Mouse (Mus musculus) limb, embryonic 12.5 days (tissue): ENCODE measurements around the gene Sult5a1. TPM values are rescaled to one million over a fixed set of nuclear protein-coding genes. Genes with fewer than 3 reads are reported as not detected.
"Not testable (repeated sequence)": the region's sequence is repeated elsewhere in the genome, so short reads cannot be mapped to it uniquely, and the experiment has no call there.

ENCODE experiments used
- ATAC-seq: fragments of 200-750 bp; cut with Nextera tagmentation; 2 replicates; pipeline ENCODE4 v1.8.0; 2017; ENCODE audit warnings: low read depth, moderate TSS enrichment; ENCODE audit not compliant: insufficient number of reproducible peaks, insufficient read depth, low FRiP score, low TSS enrichment
- H3K27ac ChIP-seq: fragments of 300-500 bp; sonication (generic); 2 replicates; pipeline ENCODE4 v1.5.1; 2016; ENCODE audit warnings: mild to moderate bottlenecking, moderate library complexity
- H3K27me3 ChIP-seq: fragments of 300-500 bp; sonication (generic); 2 replicates; pipeline ENCODE4 v1.6.1; 2016; ENCODE audit warnings: mild to moderate bottlenecking, moderate library complexity
- H3K36me3 ChIP-seq: fragments of 300-500 bp; sonication (generic); 2 replicates; pipeline ENCODE4 v1.6.1; 2016; ENCODE audit warnings: mild to moderate bottlenecking, moderate library complexity
- H3K4me1 ChIP-seq: fragments of 300-500 bp; sonication (generic); replicated peaks from 2 replicates; pipeline ENCODE4 v1.6.1; 2016
- H3K4me2 ChIP-seq: fragments of 300-500 bp; sonication (generic); 2 replicates; pipeline ENCODE4 v1.6.1; 2016; ENCODE audit warnings: mild to moderate bottlenecking, moderate library complexity
- H3K4me3 ChIP-seq: fragments of 300-500 bp; sonication (generic); replicated peaks from 2 replicates; pipeline ENCODE4 v1.5.1; 2016; ENCODE audit warnings: mild to moderate bottlenecking
- H3K9ac ChIP-seq: fragments of 300-500 bp; sonication (generic); replicated peaks from 2 replicates; pipeline ENCODE4 v1.6.1; 2016; ENCODE audit warnings: mild to moderate bottlenecking, moderate library complexity
- H3K9me3 ChIP-seq: fragments of 300-500 bp; sonication (generic); 2 replicates; pipeline ENCODE4 v1.6.1; 2016; ENCODE audit warnings: mild to moderate bottlenecking, moderate library complexity
- WGBS: fragments of 180-500 bp; shearing (Covaris S2); methylation state at CpG from one replicate; pipeline ENCODE4 v1.1.7; 2016; 5-methylcytosine and 5-hydroxymethylcytosine counted together
- polyA plus RNA-seq: library from polyadenylated mRNA; unstranded; fragments of >200 nt; fragmentation: Nextera tagmentation; extraction: Ambion mirVana; gene quantifications from 2 replicates; pipeline ENCODE4 v1.2.1, GENCODE M21; 2016

The Sult5a1 gene
- 15.9 and 16.0 TPM in 2 replicates for polyA plus RNA-seq

DNA sequence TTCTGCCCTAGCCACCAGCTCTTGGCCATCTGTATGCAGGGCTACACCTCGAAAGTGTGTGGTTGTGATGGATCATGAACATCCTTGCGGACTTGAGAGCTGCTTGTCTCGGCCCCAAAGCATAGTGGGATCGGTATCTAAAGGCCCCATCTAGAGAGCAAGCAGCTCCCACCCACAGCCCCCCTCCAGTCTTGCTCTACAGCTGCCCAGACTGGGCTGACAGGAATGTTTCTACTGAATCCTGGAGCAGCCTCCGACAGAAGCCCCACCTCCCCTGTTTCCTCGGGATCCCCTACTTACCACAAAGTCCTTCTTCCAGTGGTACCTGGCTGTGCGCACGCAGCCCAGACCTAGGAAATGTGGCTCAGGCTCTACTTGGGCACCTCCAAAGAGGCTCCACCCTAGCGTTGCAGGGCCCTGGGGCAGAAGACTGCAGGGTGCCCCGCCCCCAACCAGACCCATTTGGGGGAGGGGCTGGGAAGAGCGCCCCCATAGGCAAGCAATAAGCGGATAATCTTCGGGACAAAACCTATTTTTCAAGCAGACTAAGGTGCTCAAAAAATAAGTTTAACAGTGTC is at the start of gene Sult5a1:
TSS of gene Sult5a1 (minus strand) at position 428 of the 578 bp plus-strand sequence.
- Histone ChIP-seq H3K27ac (peak within 1 kb of the TSS; percentile 5; the same call in 1 of the 2 replicates), H3K4me1 (peaks cover 24% of the 10 kb centered on the region), H3K36me3 (no peaks in the 10 kb centered on the region), H3K4me2 (peak within 1 kb of the TSS; percentile 49), H3K27me3 (no peaks in the 10 kb centered on the region), H3K4me3 (peak within 1 kb of the TSS; percentile 19; the same call in 1 of the 2 replicates), H3K9ac (no peak within 1 kb of the TSS), H3K9me3 (no peaks in the 10 kb centered on the region)
- 28% methylated on average over 13 of the region's 13 CpGs for WGBS
- ATAC-seq = no peak; the same call in 1 of the 2 replicates

DNA sequence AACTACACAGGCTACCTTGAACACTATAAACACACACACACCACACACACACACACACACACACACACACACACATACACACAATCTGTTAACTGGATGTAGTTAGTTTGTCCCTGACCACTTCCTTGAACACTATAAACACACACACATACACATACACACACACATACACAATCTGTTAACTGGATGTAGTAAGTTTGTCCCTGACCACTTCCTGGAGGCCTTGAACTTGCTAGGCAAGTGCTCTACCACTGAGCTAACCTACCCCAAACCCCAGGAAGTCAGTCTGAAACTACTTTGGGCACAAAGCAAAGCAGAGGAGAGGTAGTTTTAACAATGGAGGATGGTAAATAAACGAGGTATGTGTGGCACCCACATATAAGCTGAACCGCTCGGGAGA is 45.5 kb upstream of the Sult5a1 start:
- H3K9ac ChIP-seq = no peak overlapping the region
- no peak for ATAC-seq
- H3K4me1 ChIP-seq = no peaks in the 10 kb centered on the region
- H3K9me3 ChIP-seq = no peaks in the 10 kb centered on the region
- no peaks in the 10 kb centered on the region for H3K27me3 ChIP-seq
- no peak overlapping the region for H3K4me3 ChIP-seq
- H3K4me2 ChIP-seq = no peak overlapping the region
- no peak overlapping the region for H3K27ac ChIP-seq
- WGBS = 87% methylated on average over 3 of the region's 3 CpGs
- peaks cover 48% of the 10 kb centered on the region for H3K36me3 ChIP-seq

DNA sequence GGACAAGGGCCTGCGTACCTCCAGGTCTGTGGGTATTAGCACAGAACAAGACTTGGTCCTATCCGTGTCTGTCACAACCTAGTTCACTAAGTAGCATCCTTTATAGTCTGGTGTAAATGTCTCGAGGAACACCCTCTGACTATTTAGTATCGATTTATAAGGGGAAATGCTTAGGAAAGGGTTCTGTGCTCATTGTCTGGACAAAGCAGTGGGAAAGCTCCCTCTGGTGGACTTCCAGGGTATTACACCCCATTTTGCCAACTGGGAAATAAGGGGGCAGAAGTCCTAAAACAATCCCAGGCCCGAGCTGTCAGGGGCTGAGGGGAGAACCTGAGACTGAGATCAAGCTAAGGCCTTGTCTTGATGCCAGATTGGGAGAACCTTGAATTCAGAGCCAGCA is 44.2 kb upstream of the Sult5a1 start:
- no peaks in the 10 kb centered on the region for H3K4me1 ChIP-seq
- WGBS = 28% methylated on average over 5 of the region's 5 CpGs
- ATAC-seq = no peak
- no peaks in the 10 kb centered on the region for H3K9me3 ChIP-seq
- H3K9ac ChIP-seq = no peak overlapping the region
- H3K4me3 ChIP-seq = no peak overlapping the region
- H3K27ac ChIP-seq = no peak overlapping the region
- peaks cover 35% of the 10 kb centered on the region for H3K36me3 ChIP-seq
- no peak overlapping the region for H3K4me2 ChIP-seq
- no peaks in the 10 kb centered on the region for H3K27me3 ChIP-seq

DNA sequence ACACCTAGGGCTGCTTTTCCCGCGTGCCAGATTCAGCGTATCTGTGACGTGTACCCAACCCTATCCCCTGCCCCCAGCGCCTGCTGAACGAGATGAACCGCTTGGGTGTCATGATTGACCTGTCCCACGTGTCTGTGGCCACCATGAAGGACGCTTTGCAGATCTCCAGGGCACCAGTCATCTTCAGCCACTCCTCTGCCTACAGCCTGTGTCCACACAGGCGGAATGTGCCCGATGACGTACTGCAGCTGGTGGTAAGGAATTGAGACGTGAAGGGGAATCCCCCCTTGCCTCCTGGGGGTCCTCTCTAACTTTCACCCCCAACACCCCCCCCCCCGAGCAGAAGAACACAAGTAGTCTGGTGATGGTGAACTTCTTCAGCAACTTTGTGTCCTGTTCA is 41.7 kb upstream of the Sult5a1 start:
- no peak overlapping the region for H3K4me2 ChIP-seq
- peaks cover 15% of the 10 kb centered on the region for H3K36me3 ChIP-seq
- WGBS = 69% methylated on average over 14 of the region's 14 CpGs
- no peaks in the 10 kb centered on the region for H3K27me3 ChIP-seq
- no peak for ATAC-seq
- H3K9me3 ChIP-seq = no peaks in the 10 kb centered on the region
- no peaks in the 10 kb centered on the region for H3K4me1 ChIP-seq
- no peak overlapping the region for H3K9ac ChIP-seq
- H3K27ac ChIP-seq = no peak overlapping the region
- H3K4me3 ChIP-seq = no peak overlapping the region

DNA sequence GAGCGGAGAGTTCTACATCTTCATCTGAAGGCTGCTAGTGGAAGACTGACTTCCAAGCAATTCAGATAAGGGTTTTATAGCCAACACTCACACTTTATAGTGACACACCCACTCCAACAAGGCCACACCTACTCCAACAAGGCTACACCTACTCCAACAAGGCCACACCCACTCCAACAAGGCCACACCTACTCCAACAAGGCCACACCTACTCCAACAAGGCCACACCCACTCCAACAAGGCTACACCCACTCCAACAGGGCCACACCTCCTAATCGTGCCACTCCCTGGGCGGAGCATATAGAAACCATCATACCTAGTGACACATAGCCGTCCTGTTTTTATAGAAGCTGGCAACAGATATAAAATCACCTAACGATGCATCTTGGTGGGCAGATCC is 38.9 kb upstream of the Sult5a1 start:
- not testable (repeated sequence) for H3K4me3 ChIP-seq, H3K4me1 ChIP-seq, H3K36me3 ChIP-seq, H3K4me2 ChIP-seq, ATAC-seq, H3K27me3 ChIP-seq, H3K27ac ChIP-seq, H3K9ac ChIP-seq, H3K9me3 ChIP-seq
- WGBS = 69% methylated on average over 5 of the region's 5 CpGs

DNA sequence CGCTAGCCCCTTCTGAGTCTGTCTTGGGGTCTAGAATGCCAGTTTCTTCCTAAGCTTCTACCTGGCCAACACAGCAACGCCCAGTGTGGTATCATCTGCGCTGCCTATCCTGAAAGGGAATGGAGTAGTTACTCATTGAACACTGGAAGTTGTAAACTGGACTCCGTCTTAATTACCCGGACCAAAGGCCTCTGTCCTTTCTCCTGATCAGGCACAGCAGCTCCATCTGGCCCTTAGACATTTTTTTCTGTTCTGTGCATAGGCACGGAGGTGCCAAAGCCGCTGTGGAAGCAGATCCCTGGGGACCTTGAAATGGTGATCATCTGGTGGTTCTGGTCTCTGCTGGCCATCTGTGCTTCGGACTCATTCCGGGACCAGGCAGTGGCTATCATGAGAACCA is 35.7 kb upstream of the Sult5a1 start:
- no peak for ATAC-seq
- no peaks in the 10 kb centered on the region for H3K9me3 ChIP-seq
- H3K4me1 ChIP-seq = peaks cover 2% of the 10 kb centered on the region; the same call in 1 of the 2 replicates
- no peak overlapping the region for H3K4me3 ChIP-seq
- H3K36me3 ChIP-seq = no peaks in the 10 kb centered on the region
- no peak overlapping the region for H3K27ac ChIP-seq
- no peak overlapping the region for H3K4me2 ChIP-seq
- H3K27me3 ChIP-seq = no peaks in the 10 kb centered on the region
- WGBS = 82% methylated on average over 9 of the region's 9 CpGs
- H3K9ac ChIP-seq = no peak overlapping the region

DNA sequence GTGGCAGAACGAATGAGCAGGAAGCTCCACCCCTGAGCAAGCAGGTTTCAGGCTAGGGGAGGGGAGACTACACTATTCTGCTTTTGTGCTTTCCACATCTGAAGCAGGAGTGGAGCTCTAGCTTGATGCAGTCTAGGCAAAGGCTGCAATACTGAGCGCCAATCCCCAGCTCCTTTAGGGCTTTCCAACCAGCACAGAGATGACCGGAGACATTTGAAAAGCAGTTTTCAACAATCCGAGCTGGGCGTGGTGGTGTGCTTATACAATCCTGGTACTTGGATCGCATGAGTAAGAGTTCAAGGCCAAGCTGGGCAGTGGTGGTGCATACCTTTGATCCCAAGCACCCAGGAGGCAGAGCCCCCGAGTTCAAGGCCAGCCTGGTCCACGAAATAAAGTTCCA is 33.8 kb upstream of the Sult5a1 start:
- ATAC-seq = no peak
- no peaks in the 10 kb centered on the region for H3K36me3 ChIP-seq
- no peaks in the 10 kb centered on the region for H3K9me3 ChIP-seq
- H3K27me3 ChIP-seq = no peaks in the 10 kb centered on the region
- no peak overlapping the region for H3K9ac ChIP-seq
- H3K4me1 ChIP-seq = peaks cover 4% of the 10 kb centered on the region
- no peak overlapping the region for H3K4me2 ChIP-seq
- 67% methylated on average over 8 of the region's 8 CpGs for WGBS
- H3K27ac ChIP-seq = no peak overlapping the region
- no peak overlapping the region for H3K4me3 ChIP-seq

DNA sequence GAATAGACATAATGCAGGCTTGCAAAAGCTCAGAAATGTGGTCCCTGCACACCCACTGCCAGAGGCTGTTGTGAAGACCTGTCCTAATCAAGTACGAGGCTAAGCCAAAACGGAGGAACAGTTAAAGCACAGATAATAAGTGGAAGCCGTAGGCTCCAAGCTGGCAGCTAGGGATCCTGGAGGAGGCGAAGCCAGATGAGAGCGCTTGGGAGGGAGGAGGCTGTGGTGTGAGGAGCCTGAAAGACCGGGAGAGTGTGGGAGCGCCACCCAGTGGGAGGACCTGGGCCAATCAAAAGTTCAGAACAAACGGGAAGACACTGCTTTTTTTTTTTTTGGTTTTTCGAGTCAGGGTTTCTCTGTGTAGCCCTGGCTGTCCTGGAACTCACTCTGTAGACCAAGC is 32.6 kb upstream of the Sult5a1 start:
- Histone ChIP-seq H3K9ac (no peak overlapping the region), H3K27ac (no peak overlapping the region), H3K4me2 (peak overlapping the region; percentile 36), H3K27me3 (no peaks in the 10 kb centered on the region), H3K4me3 (0 out of 2 replicates have a peak overlapping the region, but pooled peaks have one; percentile 2), H3K36me3 (no peaks in the 10 kb centered on the region), H3K4me1 (peaks cover 16% of the 10 kb centered on the region), H3K9me3 (no peaks in the 10 kb centered on the region)
- ATAC-seq = no peak
- WGBS = 6% methylated on average over 9 of the region's 9 CpGs

DNA sequence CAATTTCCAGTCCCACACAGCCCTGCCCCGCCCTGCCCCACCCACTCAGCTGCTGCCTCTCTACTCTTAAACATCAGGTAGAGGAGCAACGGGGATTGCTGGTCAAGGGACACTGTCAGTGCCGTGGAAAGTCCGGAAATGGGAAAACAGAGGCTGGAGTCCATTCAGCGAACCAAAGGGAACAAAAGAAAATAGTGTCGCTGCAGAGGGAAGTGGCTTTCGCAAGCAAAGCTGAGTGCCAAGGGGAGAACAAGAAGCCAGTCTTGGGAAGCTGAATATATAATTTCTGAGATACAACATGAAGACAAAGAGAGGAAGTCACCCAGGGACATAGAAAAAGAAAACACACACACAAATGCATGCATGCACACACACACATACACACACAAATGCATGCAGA is 30.7 kb upstream of the Sult5a1 start:
- H3K9ac ChIP-seq = no peak overlapping the region
- H3K4me1 ChIP-seq = peaks cover 24% of the 10 kb centered on the region
- H3K27ac ChIP-seq = no peak overlapping the region
- ATAC-seq = no peak
- H3K36me3 ChIP-seq = no peaks in the 10 kb centered on the region
- no peaks in the 10 kb centered on the region for H3K27me3 ChIP-seq
- WGBS = 83% methylated on average over 7 of the region's 7 CpGs
- no peak overlapping the region for H3K4me3 ChIP-seq
- no peaks in the 10 kb centered on the region for H3K9me3 ChIP-seq
- H3K4me2 ChIP-seq = no peak overlapping the region

DNA sequence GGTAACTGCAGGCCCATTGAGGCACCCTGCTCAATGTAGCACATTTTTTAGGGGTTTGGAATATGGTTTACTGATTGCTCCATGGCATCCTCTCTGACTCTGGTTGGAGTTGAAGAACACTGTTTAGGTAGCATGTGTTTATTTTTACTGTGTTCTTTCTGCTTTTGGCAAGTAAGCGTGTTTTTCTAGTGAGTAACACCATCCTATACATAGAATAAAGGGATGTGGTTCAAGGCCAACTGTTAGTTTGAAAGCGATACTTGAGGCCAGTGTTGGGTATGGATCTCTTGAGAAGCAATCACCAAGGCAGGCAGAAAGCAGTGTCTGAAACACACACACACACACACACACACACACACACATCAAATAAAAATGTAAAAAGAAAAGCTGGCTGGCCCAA is 29.9 kb upstream of the Sult5a1 start:
- Histone ChIP-seq H3K36me3 (no peaks in the 10 kb centered on the region), H3K4me3 (no peak overlapping the region), H3K4me2 (no peak overlapping the region), H3K9ac (no peak overlapping the region), H3K27me3 (no peaks in the 10 kb centered on the region), H3K27ac (no peak overlapping the region), H3K4me1 (peaks cover 24% of the 10 kb centered on the region), H3K9me3 (no peaks in the 10 kb centered on the region)
- WGBS = 89% methylated on average over 2 of the region's 2 CpGs
- no peak for ATAC-seq

DNA sequence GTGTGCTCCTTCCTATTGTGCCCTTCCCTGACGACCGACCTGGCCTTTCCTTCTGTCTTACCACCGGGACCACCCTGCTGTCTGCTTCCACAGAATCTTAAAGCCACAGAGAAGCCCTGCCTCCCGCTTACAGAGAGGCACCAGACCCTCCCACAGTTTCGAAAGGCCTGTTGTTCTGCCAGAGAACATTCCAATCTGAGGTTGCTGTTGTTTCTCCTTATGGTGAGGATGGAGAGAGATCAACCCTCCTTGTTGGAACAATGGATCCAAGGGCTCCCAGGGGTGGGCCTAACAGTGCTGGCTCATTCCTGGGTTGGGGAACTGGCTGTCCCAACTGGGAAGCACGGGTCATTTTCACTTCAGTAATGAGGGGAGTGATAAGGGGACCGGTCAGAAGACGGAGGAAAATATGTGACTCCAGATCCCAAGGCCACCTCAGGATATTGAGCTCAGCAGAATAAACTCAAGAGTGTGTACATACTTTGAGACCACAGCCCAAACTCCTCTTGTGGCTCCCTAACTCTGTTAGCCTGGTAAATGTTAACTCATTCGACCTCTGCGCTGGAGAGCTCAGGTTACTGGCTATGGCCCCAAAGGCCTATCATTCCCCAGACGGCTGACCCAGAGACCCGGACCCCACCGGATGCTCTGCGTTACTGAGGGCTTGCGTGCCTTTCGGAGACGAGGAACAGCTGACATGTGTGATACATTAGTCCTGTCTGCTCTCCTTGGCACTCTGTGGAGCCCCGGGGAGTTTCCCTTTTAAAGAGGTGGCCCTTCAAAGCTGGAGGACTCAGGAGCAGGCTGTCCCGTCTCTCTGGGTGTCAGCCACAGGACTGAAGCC is 27.7 kb upstream of the Sult5a1 start, which contains the start of gene Dpep1:
TSS of gene Dpep1 (plus strand) at position 677 of the 844 bp plus-strand sequence.
- 14% methylated on average over 19 of the region's 19 CpGs for WGBS
- Histone ChIP-seq H3K27me3 (no peaks in the 10 kb centered on the region), H3K4me3 (no peak within 1 kb of the TSS), H3K36me3 (no peaks in the 10 kb centered on the region), H3K4me2 (peak within 1 kb of the TSS; percentile 24; the same call in 1 of the 2 replicates), H3K9ac (0 out of 2 replicates have a peak within 1 kb of the TSS, but pooled peaks have one; percentile 23), H3K9me3 (no peaks in the 10 kb centered on the region), H3K27ac (peak within 1 kb of the TSS; percentile 73; the same call in 1 of the 2 replicates), H3K4me1 (peaks cover 24% of the 10 kb centered on the region)
- no peak for ATAC-seq
